Mouse (Mus musculus) cerebellum, adult 11 months (tissue): ENCODE measurements around the gene A730061H03Rik.

Source experiments
- DNase-seq: peaks from one replicate; pipeline ENCODE4 v3.0.0; 2022

The A730061H03Rik gene

GRCm38 (mm10) chr14:55580731-55581130 is 20.5 kb upstream of the A730061H03Rik start:
- DNase-seq, result no peak

- DNase-seq, result no peak
Observed at GRCm38 (mm10) chr14:55579511-55580496, 19.6 kb upstream of the A730061H03Rik start.

- peak; percentile 54 for DNase-seq
Observed at GRCm38 (mm10) chr14:55578668-55579269, 18.6 kb upstream of the A730061H03Rik start.

GRCm38 (mm10) chr14:55577871-55578667 is 17.9 kb upstream of the A730061H03Rik start, which contains the start of gene Psme1:
Gene Psme1 (plus strand): TSS chr14:55578123.
- peak; percentile 49 for DNase-seq

- no peak for DNase-seq
Observed at GRCm38 (mm10) chr14:55576376-55576775, 16.2 kb upstream of the A730061H03Rik start.

GRCm38 (mm10) chr14:55575711-55576110 is 15.5 kb upstream of the A730061H03Rik start:
- no peak for DNase-seq

- no peak for DNase-seq
Observed at GRCm38 (mm10) chr14:55575302-55575701, 15.1 kb upstream of the A730061H03Rik start, which contains the start of gene Fitm1. Gene Fitm1 (plus strand): TSS chr14:55575617.

- DNase-seq, result no peak
Observed at GRCm38 (mm10) chr14:55571760-55572159, 11.6 kb upstream of the A730061H03Rik start.

GRCm38 (mm10) chr14:55570588-55570987 is 10.4 kb upstream of the A730061H03Rik start:
- no peak for DNase-seq

GRCm38 (mm10) chr14:55567496-55567895 is 7.3 kb upstream of the A730061H03Rik start:
- DNase-seq, result no peak

GRCm38 (mm10) chr14:55565748-55566147 is 5.5 kb upstream of the A730061H03Rik start:
- DNase-seq, result no peak

GRCm38 (mm10) chr14:55563249-55563648 is 3.0 kb upstream of the A730061H03Rik start:
- DNase-seq, result no peak

GRCm38 (mm10) chr14:55561860-55562259 is 1.7 kb upstream of the A730061H03Rik start:
- DNase-seq, result no peak

GRCm38 (mm10) chr14:55559799-55560201 is 406 bp downstream of the A730061H03Rik start, which contains the start of gene Dcaf11:
Gene Dcaf11 (plus strand): TSS chr14:55560006.
- peak; percentile 91 for DNase-seq

- no peak for DNase-seq
Observed at GRCm38 (mm10) chr14:55558740-55559448, 1.3 kb downstream of the A730061H03Rik start.

- no peak for DNase-seq
Observed at GRCm38 (mm10) chr14:55557587-55557986, 2.6 kb downstream of the A730061H03Rik start.

GRCm38 (mm10) chr14:55557003-55557402 is 3.2 kb downstream of the A730061H03Rik start:
- peak; percentile 69 for DNase-seq

- no peak for DNase-seq
Observed at GRCm38 (mm10) chr14:55555788-55556187, 4.4 kb downstream of the A730061H03Rik start.

- no peak for DNase-seq
Observed at GRCm38 (mm10) chr14:55554635-55555034, 5.6 kb downstream of the A730061H03Rik start.

GRCm38 (mm10) chr14:55551794-55552193 is 8.4 kb downstream of the A730061H03Rik start:
- no peak for DNase-seq

- DNase-seq, result no peak
Observed at GRCm38 (mm10) chr14:55551347-55551746, 8.9 kb downstream of the A730061H03Rik start.

- DNase-seq, result no peak
Observed at GRCm38 (mm10) chr14:55550191-55550590, 10.0 kb downstream of the A730061H03Rik start.
